Mouse (Mus musculus) right cerebral cortex, postnatal 10 days (tissue): Measurements from ENCODE around the gene 2610507B11Rik.
"Not testable (repeated sequence)": the region's sequence is repeated elsewhere in the genome, so short reads cannot be mapped to it uniquely, and the experiment has no call there.

Source experiments
- DNase-seq, 2 experiments: peaks; one replicate each; pipeline ENCODE4 v3.0.0; 2021; ENCODE audit warnings: low spot score in 2 of 2

The 2610507B11Rik gene

DNA sequence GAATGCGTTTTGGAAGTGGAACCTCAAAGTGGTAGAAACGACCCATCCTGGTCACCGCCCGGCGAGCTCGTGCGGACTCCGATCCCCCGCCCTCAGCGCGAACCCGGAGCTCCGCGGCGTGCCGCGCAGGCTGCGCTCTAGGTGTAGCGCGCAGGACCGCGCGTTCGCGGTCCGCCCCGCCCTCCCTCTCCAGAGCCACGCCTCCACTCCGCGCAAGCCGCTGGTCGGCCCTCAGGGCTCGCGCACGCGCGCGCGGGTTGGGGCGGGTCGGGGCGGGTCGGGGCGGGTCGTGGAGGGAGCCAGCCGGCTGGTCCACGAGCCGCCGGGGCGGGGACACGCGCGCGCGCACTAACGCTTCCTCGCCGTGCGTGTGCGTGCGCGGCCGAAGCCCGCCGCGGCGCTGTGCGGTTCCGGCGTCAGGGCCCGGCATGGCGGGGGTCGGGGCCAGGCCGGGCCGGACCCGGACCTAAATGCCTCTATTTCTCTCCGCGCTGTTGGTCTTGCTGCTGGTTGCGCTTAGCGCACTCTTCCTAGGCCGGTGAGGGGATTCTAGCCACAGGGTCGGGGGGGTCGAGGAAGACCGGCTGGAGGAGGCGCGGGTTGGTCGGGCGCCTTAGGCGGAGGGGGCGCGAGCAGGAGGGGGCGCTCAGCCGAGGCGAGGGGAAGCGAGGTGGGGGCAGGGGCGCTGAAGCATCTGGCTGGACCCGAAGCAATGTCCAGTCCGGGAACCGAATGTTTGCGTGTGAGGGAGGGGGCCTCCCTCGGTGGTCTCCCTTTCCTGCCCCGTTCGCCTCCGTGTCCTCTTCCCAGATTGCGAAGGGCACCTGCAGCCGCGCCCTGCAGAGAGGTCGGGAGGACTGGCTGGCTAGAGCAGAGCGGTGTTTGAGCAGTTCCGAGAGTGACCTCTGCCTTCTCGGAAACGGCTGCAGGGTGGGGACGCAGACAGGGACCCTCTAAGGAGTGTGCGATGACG is at the start of gene 2610507B11Rik:
2610507B11Rik (plus strand) TSS at position 373 of the 973 bp plus-strand sequence.
- DNase-seq = peak; percentile 94 to 95

GRCm38 (mm10) chr11:78213086-78213817 is 48.3 kb upstream of the 2610507B11Rik start:
- no peak for DNase-seq

- peak; percentile 51 to 76 for DNase-seq
Observed at GRCm38 (mm10) chr11:78215709-78216317, 45.7 kb upstream of the 2610507B11Rik start.

DNA sequence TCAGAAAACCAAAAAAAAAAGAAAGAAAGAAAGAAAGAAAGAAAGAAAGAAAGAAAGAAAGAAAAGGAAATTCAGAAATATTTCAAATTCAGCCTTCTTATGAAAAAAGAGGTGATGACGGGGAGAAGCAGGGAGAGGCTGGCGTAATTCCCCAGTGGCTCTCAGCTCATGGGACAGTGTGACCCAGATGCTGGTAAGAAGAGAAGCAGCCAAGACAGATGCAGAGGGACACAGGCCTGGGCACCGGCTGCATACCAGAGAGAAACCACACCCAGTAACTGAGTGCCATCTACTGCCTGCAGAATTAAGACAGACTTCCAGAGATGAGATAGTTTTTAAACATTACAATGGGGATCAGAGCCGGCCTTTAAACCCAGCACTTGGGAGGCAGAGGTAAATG is 38.0 kb upstream of the 2610507B11Rik start:
- DNase-seq = no peak

- DNase-seq = no peak
Observed at GRCm38 (mm10) chr11:78231518-78231917, 30.0 kb upstream of the 2610507B11Rik start.

DNA sequence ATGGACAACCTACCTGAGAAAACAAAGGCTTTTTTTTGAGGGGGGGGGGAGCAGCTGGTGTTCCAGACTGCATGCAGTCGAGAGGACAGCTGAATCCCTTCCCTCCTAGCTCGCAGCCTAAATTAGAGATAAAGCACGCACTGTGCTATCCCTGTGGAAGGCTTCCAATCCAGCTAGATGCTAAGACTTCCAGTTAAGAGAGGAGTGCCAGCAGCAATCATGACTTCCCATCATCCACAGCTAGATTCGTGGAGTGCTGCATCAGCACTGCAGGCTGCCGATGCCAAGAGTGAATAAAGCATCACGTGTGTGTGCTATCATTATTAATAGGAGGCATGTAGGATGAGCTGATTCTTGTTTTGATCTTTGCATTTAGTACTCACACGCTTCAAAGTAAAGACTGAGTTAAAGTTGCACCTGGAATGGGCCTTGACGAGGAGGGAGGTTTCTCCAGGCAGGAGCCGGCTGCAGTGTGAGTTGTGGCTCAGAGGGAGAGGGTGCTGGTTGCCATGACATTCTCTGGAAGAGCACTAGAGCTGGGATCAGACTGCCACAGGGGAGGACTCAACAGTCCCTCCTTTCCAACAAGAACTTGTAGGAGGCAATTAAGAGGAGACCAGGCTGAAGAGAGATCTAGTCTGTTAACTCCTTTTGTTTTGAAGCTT is 21.2 kb upstream of the 2610507B11Rik start:
- peak; percentile 58 to 73 for DNase-seq

DNA sequence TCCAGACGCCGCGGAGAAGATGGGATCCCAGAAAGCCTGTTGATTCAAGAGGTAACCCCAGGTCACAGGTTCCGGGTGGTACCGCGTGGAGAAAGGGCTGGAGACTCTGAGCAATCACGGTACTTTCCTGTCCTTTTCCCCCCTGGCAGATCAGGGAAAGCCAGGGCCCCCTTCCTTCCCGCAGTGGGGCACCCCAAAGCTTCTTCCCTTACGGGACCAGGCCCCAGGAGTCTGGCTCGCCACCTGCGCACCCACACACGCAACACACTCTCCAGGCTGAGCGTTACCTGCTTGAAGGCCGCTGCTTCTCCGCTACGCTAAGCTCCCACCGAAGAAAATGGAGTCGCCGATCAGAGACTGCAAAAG is 16.3 kb upstream of the 2610507B11Rik start:
- peak in 1 of 2 experiments; percentile 35 for DNase-seq

GRCm38 (mm10) chr11:78245627-78246317 is 15.8 kb upstream of the 2610507B11Rik start, which contains the start of the genes Sdf2 and Supt6:
Sdf2 (plus strand) TSS chr11:78245746.
Supt6 (minus strand) TSS chr11:78245987.
- DNase-seq = peak; percentile 88 to 91

DNA sequence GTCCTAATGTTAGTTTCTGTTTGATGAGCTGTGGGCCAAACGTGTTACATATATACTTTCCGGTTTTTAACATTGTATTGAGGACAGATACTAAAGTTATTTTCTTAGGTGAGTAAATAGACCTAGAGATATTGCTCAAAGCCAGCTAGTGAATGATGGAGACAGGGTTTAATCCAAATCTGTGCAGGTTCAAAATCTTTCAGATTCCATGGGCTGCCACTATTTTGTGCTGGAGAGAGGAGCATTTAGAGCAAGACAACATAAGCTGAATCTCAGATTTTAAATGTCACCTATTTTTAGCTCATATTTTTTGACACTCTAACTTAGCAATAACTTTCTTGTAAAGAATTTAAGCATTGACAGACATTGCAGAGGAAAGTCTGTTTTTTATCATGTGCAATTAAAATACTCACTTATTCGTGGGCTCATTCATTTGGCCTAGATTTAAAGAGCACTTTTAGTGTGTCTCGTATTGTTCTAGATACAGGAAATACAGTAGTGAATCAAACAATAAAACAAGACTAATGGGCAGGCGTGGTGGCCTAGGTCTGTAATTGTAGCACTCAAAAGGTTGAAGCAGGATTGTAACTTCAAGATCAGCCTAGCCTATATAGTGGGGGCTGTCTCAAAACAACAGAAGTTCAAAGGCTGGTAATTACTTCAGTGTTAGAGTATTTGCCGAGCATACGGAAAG is 15.1 kb upstream of the 2610507B11Rik start:
- no peak for DNase-seq

DNA sequence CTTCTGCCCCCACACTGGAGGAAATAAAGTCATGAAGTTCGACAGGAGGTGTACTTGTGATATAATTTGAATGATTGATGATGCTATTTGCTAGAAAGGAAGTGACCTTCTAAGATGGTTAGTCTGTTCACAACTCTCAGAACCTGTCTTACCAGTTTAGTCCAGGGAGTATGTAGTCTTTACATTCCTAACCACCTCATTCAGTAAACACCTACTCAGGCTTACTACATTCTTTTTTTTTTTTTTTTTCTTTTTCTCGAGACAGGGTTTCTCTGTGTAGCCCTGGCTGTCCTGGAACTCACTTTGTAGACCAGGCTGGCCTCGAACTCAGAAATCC is 14.6 kb upstream of the 2610507B11Rik start:
- DNase-seq = no peak

DNA sequence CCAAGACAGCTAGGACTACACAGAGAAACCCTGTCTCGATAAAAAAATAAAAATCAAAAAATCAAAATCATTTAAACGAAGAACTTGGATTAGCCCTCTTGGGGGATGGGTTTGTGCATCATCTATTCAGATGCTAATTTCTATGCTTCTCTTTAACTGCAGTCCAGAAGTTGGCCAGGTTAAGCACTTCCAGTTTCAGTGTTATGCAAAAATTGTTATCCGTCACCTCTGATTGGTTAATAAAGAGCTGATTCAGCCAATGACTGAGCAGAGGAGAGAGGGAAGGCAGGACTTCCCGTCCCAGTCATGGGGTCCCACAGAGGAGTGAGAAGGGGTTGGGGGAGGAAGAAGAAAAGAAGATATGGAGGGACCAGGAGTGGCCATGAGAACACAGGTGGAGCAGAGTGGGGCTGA is 13.8 kb upstream of the 2610507B11Rik start:
- no peak for DNase-seq

GRCm38 (mm10) chr11:78256618-78257017 is 4.9 kb upstream of the 2610507B11Rik start:
- DNase-seq = no peak

DNA sequence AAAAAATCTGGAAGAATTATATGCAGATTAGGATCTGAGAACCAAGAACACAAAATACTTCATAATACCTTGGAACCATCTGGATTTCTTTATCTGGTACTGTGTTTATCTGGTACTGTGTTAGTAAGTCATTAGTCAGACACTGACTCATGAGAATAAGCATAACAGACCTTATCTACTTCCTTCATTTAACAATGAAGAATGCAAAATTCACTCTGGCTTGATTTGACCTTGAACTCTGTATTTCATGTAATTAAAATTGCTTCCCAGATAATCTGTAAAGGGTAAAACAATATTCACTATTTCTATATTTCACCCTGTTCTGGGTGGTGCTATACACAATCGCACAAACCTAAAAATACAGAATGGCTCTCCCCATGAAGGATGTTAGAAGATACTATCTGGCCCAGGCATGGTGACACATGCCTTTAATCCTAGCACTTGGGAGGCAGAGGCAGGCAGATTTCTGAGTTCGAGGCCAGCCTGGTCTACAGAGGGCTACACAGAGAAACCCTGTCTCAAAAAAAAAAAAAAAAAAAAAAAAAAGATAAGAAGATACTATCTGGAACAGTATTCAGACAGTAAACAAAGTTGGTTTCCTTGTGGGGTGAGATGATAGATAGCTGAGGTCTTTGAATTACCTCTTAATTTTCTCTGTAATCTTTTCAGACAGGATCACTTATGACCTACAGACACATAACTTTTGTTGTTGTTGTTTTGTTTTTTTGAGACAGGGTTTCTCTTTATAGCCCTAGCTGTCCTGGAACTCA is 878 bp upstream of the 2610507B11Rik start:
- no peak for DNase-seq

GRCm38 (mm10) chr11:78262550-78262949 is 998 bp downstream of the 2610507B11Rik start:
- DNase-seq = peak; percentile 69 to 70

GRCm38 (mm10) chr11:78265571-78265970 is 4.0 kb downstream of the 2610507B11Rik start:
- no peak for DNase-seq

GRCm38 (mm10) chr11:78271986-78272385 is 10.4 kb downstream of the 2610507B11Rik start:
- DNase-seq = peak; percentile 69

GRCm38 (mm10) chr11:78275596-78275995 is 14.0 kb downstream of the 2610507B11Rik start:
- DNase-seq = no peak

GRCm38 (mm10) chr11:78276169-78276568 is 14.6 kb downstream of the 2610507B11Rik start:
- not testable (repeated sequence) for DNase-seq

DNA sequence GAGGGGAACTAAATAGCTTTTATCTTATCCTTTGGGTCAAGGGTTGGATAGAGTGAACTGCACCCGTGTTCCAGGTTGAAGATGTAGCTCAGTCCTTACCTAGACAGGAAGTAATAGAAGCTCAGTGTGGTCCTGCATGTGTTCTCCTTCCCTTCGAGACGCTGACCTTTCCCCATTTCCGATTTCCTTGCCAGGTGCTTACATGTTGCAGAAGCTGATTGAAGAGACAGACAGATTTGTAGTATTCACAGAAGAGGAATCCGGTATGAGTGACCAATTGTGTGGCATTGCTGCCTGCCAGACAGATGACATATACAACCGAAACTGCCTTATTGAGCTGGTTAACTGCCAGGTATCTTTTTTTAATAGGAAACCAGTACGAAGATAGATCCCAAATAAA is 17.3 kb downstream of the 2610507B11Rik start:
- DNase-seq = no peak

- no peak for DNase-seq
Observed at GRCm38 (mm10) chr11:78279586-78279985, 18.0 kb downstream of the 2610507B11Rik start.
